Mouse (Mus musculus): ENCODE measurements around the gene Plekhs1.
"Not testable (repeated sequence)": the region's sequence is repeated elsewhere in the genome, so short reads cannot be mapped to it uniquely, and the experiment has no call there.

The Plekhs1 gene

GRCm38 (mm10) chr19:56455369-56455768 lies 6.1 kb upstream of the Plekhs1 start:
- intact Hi-C loops (cut with DNase I), result no loop called here

GRCm38 (mm10) chr19:56457569-56457968 lies 3.9 kb upstream of the Plekhs1 start:
- intact Hi-C loops (cut with DNase I), result no loop called here

- intact Hi-C loops (cut with DNase I), result no loop called here
Observed at GRCm38 (mm10) chr19:56459154-56460050, 2.0 kb upstream of the Plekhs1 start.

GRCm38 (mm10) chr19:56460241-56460640 lies 1.2 kb upstream of the Plekhs1 start:
- intact Hi-C loops (cut with DNase I), result no loop called here

- intact Hi-C loops (cut with DNase I), result no loop called here
Observed at GRCm38 (mm10) chr19:56462786-56463185, 1.3 kb downstream of the Plekhs1 start.

GRCm38 (mm10) chr19:56466486-56466885 lies 5.0 kb downstream of the Plekhs1 start:
- intact Hi-C loops (cut with DNase I), result no loop called here

- intact Hi-C loops (cut with DNase I), result no loop called here
Observed at GRCm38 (mm10) chr19:56470286-56471020, 9.0 kb downstream of the Plekhs1 start.

- intact Hi-C loops (cut with DNase I), result no loop called here
Observed at GRCm38 (mm10) chr19:56471934-56472333, 10.5 kb downstream of the Plekhs1 start.

GRCm38 (mm10) chr19:56474869-56475550 lies 13.6 kb downstream of the Plekhs1 start:
- intact Hi-C loops (cut with DNase I), result no loop called here

GRCm38 (mm10) chr19:56476546-56476945 lies 15.1 kb downstream of the Plekhs1 start:
- intact Hi-C loops (cut with DNase I), result no loop called here

GRCm38 (mm10) chr19:56477253-56477652 lies 15.8 kb downstream of the Plekhs1 start:
- intact Hi-C loops (cut with DNase I), result no loop called here

GRCm38 (mm10) chr19:56477832-56478231 lies 16.4 kb downstream of the Plekhs1 start:
- intact Hi-C loops (cut with DNase I), result no loop called here

GRCm38 (mm10) chr19:56484630-56485375 lies 23.4 kb downstream of the Plekhs1 start:
- intact Hi-C loops (cut with DNase I), result no loop called here

GRCm38 (mm10) chr19:56485376-56486271 lies 24.2 kb downstream of the Plekhs1 start:
- intact Hi-C loops (cut with DNase I), result no loop called here

- intact Hi-C loops (cut with DNase I), result no loop called here
Observed at GRCm38 (mm10) chr19:56486926-56487325, 25.5 kb downstream of the Plekhs1 start.

GRCm38 (mm10) chr19:56487339-56487738 lies 25.9 kb downstream of the Plekhs1 start:
- intact Hi-C loops (cut with DNase I), result no loop called here

GRCm38 (mm10) chr19:56489601-56490000 lies 28.2 kb downstream of the Plekhs1 start:
- intact Hi-C loops (cut with DNase I), result no loop called here

GRCm38 (mm10) chr19:56494157-56494556 lies 32.7 kb downstream of the Plekhs1 start:
- intact Hi-C loops (cut with DNase I), result not testable (repeated sequence)

- intact Hi-C loops (cut with DNase I), result not testable (repeated sequence)
Observed at GRCm38 (mm10) chr19:56503069-56503468, 41.6 kb downstream of the Plekhs1 start.

- intact Hi-C loops (cut with DNase I), result not testable (repeated sequence)
Observed at GRCm38 (mm10) chr19:56503525-56503924, 42.1 kb downstream of the Plekhs1 start.
